Mouse (Mus musculus) bone marrow macrophage, adult 2 months (primary cell): ENCODE measurements around the gene Glod4.

Experiments used
- CTCF ChIP-seq: IDR thresholded peaks from 2 replicates; pipeline ENCODE4 v1.5.1; 2012; ENCODE audit warnings: low read depth, mild to moderate bottlenecking, low read length, moderate library complexity
- POLR2A ChIP-seq: IDR thresholded peaks from 2 replicates; pipeline ENCODE4 v1.6.1; 2012; ENCODE audit warnings: mild to moderate bottlenecking, low read depth, low read length, borderline replicate concordance

- no peak for TF ChIP-seq CTCF
- TF ChIP-seq POLR2A: no peak
Observed at GRCm38 (mm10) chr11:76260208-76261050, 16.9 kb upstream of the Glod4 start.
